Mouse (Mus musculus) heart, adult 18-20 months (tissue): Measurements from ENCODE around the gene Shld1. TPM values are rescaled to one million over a fixed set of nuclear protein-coding genes. Genes with fewer than 3 reads are reported as not detected.

ENCODE experiments used
- DNase-seq, 2 experiments: peaks; one replicate each; pipeline ENCODE4 v3.0.0; 2021 to 2022; ENCODE audit warnings: mixed read lengths in 1 of 2
- long read RNA-seq, 2 experiments: library from polyadenylated mRNA; stranded (forward); transcript quantifications; one replicate each; pipeline ENCODE4 v2.0.0; 2021
- total RNA-seq, 2 experiments: library from RNA; stranded (reverse); gene quantifications; 2 replicates each; pipeline ENCODE4 v1.2.3; 2021

Gene Shld1
- 10 to 100 TPM; 36.7 to 57.1 TPM for total RNA-seq
- long read RNA-seq, experiment 1, partial matches to known transcripts = 96 of 103 reads
- long read RNA-seq, experiment 1, other reads (novel, unspliced or antisense) = 4 of 103 reads
- long read RNA-seq, experiment 2, transcript Shld1-201 (3 exons, 1,076 nt) = major isoform, 5 of 184 reads
- long read RNA-seq, experiment 2, partial matches to known transcripts = 177 of 184 reads
- long read RNA-seq, experiment 2, other reads (novel, unspliced or antisense) = 2 of 184 reads

DNA sequence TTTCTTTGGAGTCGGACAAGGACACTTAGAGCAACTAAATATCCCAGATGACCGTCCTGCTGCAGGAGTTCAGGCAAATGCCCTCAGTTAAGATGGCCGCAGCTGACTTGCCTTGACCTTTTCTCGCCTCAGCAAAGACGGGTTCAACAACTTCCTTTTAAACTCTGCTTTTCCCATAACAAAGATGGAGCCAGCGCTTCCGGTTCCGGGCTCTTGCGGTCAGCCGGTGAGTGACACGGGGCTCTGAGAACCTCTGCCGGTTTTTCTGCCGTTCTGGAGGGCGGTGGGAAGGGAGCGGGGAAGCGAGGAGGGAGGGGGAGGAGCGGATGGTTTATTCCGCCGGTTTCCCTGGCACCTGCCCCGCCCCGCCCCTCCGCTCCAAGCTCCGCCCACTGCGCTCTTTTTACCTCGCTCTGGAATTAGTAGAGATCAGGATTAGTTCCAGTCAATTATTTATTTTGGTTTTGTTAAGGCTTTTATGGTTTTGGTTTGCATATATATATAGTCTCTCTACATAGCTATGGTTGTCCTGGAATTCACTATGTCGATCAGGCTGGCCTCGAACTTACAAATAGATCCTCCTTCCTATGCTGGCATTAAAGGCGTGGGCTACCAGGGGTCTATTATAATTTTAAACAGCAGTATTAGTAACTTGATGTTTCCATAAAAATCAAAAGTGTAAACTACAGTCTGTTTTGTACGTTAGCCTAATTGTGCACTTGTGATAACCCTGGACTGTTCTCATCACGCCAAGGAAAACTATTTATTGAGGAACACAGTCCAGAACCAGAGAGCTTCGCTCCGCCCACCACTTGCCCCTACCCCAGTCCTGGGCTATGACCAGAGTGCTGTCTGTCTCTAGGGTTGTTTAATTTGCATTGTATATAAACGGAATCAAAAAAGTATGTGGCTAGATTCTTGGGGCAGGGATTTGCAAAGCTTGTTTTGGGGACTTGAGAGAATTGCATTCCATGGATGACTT is at the start of gene Shld1:
TSS of gene Shld1 (plus strand) at position 176 of the 982 bp plus-strand sequence.
- peak; percentile 95 to 96 for DNase-seq

DNA sequence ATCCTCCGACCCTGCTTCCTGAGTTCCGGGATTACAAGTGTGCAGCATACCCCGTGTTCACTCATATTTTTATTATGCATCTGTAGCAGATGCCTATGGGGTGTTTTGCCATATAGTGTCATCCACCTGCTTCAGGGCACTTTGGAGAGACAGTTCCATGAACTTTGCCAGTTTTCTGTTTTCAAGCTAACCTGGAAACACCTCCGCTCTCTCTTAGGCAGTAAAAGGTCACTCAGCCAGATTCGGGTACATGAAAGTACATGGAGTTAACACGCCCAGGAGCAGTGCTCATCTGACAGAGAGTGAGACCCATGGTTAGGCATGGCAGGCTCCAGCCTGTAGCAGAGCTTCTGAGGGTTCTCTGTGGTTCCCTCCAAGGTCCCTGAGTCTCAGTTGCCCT is 48.4 kb upstream of the Shld1 start:
- DNase-seq = no peak

DNA sequence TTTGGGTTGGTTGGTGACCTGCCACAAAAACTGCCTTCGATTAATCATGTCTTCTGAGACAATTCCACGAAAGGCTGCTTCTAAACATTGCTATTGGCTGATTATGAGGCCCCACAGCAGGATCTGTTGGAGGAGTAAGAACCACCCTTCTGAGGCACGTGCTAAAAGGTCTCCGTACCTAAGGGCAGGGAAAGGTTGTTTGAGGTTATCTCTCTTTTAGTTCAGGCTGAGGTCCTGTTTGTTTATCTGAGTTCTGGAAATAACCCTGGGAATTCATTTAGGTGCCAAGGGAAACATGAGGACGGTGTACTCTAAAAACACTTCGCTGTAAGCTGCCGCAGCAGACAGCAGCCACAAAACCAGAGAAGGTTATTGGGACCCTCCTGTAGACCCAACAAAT is 47.4 kb upstream of the Shld1 start:
- peak; percentile 57 to 72 for DNase-seq

DNA sequence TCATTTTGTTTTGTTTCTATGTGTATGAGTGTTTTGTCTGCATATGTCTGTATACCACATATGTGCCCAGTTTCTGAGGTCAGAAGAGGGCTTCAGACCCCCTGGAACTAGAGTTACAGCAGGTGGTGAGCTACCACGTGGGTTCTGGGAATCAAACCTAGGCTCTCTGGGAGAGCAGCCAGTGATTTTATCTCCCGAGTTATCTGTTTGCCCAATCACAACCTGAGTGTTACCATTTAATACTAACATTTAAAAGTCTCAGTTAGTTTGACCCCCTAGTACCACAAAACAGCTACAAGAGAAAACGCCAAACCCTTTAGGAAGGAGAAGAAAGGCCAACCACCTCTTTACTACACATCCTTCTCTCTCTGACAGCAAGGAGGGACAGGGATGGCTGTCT is 45.5 kb upstream of the Shld1 start:
- DNase-seq = no peak

DNA sequence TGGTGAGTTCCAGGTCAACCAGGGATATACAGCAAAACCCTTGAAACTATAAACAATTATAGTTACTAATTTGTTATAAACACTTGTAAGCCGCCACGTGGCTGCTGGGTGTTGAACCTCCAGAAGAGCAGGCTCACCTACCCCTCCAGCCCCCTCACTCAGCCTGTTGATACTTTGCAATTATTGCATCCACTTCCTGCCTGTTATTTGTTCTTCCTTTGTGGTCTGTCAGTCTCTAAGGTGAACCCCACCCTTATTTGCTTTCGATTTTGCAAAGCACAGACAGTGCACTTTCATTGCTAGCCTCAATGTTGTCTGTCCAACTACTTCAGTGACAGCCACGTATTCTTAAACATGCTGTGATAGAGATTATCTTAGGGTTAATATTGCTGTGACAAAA is 43.6 kb upstream of the Shld1 start:
- no peak for DNase-seq

DNA sequence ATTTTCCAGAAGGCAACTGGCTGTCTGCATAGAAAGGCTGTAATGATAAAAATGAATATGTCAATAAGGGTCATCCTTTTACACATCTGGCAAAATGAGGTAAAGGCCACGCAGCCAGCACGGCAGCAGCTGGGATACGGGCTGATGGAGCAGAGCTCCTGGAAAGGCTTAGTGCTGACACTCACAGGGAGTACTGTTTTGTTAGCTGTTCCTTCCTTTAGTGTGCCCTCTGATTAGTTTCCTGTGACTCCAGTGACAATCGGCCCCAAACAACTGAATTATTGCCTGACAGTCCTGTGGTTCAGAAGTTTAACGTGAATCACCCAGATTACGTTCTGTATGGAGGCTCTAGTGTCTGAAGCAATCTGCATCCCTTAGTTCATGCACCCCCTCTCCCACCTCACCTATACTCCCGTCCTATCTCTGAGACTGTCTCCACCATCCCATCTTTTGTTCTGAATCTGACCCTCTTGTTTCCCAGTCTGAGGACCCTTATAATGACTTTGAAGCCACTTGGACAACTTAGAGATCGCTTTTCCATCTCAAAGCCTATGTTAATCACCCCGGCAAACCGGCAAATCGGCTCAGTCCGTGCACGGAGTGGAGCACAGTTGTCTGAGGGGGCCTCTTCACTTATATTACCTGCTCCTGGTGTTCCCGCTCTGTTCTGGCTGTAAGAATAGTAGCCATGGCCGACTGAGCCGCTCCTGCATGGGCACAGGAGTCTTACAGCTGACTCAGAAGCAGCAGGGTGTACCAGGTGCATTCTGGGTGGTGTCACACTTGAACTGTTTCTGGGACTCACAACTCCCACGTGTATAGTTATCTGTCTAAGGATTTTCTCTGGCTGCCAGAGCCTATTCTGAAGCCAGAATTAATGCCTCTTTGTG is 39.6 kb upstream of the Shld1 start:
- DNase-seq = no peak

DNA sequence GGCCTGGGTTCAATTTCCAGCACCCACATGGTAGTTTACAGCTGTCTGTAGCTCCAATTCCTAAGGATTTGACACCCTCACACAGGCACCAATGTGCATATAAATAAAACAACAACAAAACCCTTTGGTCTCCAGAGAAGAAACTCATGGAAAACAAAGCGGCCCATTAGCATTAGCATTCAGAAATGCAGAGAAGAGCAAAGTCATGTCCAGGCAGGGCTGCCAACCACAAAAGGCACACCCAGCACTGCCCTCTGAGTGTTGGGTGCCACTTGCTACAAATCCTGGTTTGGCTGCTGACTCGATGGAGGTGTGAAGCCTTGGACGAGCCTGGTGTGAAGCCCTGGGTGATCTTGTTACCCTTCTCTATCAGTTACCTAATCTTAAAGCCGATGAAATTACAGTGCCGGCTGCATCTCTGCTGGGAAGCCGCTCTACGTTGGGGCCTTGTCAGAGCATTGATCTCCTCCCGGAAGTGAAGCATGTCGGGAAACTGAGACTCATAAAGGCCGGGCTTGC is 37.3 kb upstream of the Shld1 start:
- no peak for DNase-seq

DNA sequence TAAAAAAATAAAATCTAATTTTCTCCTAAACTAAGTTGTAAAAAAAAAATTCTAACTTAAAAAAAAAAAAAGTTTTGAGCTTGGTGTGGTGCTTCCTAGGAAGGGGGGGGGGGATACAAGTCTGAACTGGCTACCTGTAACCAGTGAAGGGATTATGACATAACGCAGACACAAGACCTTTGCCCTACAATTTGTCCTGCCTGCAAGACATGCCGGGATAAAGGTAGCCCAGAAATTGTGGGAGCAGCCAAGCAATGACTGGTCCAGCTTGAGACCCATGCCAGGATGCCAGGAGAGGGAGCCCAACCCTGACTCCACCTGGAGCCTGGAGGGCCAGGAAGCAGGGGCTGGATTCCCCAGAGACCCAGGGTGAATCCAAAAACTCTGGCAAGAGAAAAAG is 36.2 kb upstream of the Shld1 start:
- peak in 1 of 2 experiments; percentile 30 for DNase-seq

DNA sequence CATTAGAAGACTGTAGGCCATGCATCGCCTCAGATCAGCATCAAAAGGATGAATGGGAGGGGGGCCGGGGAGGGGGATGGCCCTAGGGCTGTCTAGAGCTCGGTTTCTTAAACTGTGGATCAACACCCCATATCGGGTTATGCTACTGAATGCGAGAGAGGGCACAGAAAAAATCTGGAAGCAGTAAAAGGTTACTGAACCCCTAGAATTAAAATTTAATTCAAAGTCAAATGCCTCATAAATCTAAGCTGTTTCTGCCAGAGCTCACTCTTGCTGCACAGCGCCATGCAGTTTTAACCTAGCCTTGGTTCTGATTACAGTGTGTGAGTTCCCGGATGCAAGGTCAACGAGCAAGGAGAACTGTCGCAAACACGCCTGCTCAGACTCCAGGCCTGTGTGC is 34.3 kb upstream of the Shld1 start:
- DNase-seq = no peak

DNA sequence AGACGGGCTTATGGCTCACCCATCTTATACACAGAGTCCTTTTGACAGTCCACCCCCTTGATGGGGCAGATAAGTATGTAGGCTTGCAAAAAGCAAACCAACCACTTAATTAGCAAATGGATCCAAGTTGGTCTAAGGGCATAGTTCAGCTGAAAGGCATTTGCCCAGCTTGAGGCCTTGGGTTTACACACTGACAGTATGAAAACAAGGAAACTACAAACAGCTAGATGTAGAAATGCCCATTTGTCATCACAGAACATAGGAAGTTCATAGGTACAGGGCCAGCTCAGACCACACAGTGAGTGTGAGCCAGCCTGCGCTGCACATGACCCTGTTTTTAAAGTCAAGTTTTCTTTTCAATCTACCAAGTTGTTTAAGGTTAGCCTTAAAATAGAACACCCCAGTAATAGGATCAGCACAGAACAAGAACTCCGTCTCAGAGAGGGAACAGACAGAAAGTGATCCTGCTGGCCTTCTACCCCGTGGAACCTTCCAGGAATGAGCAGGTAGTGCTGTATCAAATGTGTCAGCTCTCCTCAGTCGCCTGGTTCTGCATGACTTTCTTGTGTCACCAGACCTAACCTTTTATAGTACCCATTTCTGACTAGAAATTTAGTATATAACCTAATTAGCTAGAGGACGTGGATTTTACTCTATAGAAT is 31.8 kb upstream of the Shld1 start:
- no peak for DNase-seq

DNA sequence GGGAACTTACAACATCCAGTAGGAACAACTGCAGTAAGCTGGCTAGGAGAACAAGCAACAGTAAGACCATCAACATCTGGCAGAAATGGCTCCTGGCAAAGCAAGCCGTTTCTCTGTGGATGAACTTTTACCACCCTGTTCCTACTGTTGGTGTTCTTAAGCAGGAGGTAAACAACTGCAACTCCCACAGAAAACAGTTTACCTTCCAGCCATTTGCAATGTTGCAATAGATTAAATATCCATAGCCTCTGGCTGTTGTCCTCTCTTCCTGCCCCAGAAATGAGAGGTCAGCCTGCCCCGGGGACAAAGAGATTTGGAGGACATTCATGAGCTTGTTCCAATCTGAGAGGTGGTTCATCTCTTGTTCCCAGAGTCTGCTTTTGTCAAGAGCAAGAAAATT is 29.5 kb upstream of the Shld1 start:
- DNase-seq = no peak

DNA sequence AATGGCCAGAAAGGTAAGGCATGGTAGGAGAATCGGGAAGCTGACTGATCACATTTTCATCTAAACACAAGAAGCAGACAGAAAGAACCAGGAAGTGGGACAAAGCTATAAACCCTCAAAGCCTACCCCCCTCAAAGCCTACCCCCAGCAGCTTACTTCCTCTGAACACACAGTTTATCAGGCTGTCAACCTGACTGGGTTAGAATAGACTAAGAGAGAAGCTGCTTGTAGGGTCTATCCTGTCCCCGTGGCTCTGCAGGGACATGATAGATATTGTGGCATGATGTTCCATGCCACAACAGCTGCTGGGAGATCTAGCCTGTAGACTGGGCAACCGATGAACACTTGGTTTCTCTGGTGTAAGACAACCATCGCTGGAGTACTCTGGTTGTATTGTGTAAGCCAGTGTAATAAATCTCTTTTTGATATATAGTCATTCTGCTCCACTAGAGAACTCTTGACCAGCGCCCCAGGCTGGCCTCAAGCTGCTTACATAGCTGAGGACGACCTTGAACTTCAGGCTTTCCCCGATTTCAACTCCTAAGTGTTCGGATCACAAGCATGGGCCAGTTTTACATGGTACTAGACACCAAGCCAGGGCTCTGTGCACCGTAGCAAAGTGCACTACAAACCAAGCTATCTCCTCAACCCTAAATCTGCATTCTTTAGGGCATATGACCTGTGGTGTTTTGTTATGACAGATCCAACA is 28.2 kb upstream of the Shld1 start:
- no peak for DNase-seq

DNA sequence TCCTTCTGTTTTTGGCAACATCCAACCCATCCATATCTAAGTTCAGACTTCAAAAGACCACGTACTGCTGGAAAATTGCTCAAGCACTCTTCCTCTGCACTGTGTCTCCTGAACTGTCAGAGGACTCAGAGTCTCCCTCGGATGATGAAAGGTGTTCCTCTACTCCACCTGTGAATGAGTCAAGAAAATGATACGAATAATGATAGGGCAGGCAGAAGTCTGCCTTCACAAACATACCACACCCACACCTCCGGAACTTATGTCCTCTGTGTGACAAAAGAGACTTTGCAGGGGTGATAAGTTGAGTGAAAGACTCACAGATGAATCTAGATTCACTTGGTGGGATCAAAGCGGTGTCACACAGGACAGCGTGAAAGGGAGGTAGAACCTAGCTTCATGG is 17.6 kb upstream of the Shld1 start:
- no peak for DNase-seq

DNA sequence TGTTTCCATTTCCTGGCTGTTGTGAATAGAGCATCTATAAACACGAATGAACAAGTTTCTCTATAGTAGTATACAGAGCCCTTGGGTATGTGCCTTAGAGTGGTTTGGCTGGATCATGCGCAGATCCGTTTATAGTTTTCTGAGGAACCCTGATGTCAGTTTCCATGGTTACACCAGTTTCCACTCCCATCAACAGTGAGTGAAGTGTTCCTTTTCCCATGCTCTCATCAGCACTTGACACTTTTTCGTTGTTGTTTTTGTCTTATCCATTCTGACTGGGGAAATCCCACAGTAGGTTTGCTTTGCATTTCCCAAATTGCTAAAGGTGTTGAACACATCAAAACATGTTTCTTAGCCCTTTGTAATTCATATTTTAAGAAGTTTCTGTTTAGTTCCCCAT is 16.4 kb upstream of the Shld1 start:
- no peak for DNase-seq

DNA sequence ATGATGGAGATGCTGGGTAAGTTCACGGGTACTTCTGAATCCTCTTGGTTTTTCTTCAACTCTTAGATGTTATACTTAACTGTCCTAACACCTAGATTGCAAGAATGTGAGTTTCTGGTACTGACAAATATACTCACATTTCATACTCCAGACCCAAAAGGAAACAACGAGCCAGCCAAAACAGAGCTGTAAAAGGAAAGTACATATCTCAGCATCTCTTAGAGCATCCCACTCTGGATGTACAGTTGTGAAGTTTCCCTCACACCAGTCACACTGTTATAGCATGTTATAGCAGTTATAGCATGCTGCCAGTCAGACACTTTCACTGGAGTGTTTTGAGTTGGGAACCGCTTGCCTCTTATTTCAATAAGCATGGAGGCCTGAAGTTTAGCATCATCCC is 14.6 kb upstream of the Shld1 start:
- DNase-seq = no peak

DNA sequence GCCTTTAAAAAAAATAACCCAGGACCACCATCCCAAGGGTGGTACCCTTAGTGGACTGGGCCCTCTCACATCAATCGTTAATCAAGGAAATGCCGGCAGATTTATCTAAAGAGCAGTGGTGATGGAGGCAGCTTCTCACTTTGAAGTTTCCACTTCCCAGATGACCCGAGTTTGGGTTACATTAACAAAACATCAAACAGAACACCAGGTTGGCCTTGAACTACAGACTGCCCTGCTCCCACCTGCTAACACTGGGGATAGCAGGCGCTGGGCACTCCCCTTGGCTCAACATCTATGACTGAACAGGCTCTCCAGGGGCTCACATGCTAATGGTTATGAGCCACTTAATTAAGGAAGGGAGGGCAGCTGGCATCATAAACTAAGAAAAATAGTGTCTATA is 10.6 kb upstream of the Shld1 start:
- no peak for DNase-seq

DNA sequence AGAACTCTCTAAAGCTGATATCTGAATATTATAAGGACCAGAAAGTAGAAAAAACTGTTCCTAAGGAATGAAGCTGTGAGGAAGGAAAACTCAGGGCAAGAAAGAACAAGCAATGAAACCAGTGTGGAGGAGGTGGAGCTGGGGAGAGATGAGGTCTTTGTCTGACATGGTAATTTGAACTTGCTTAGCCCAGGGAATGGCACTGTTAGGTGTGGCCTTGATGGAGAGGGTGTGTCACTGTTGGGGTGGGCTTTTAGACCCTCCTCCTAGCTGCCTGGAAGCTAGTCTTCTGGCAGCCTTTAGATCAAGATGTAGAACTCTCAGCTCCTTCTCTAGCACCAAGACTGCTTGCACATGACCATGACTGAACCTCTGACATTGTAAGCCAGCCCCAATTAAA is 1.7 kb upstream of the Shld1 start:
- DNase-seq = no peak

DNA sequence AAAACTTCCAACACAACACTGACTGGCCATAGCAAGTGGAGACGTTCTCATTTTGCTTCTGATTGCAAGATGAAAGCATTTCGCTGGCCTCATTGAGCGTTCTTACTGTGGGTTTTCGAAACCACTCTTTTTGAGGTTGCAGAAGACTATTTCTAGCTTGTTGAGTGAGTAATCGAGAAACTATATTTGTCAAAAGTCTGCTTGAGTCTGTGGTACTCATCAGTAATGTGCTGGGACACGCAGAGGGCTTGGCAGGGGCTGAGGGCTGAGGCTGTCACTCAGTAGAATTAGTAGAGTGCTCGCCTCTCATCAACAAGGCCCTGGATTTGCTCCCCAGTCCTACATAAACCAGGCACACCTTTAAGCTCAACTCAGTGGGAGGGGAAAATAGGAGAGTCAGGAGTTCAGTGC is 1.9 kb downstream of the Shld1 start:
- DNase-seq = peak in 1 of 2 experiments; percentile 39

DNA sequence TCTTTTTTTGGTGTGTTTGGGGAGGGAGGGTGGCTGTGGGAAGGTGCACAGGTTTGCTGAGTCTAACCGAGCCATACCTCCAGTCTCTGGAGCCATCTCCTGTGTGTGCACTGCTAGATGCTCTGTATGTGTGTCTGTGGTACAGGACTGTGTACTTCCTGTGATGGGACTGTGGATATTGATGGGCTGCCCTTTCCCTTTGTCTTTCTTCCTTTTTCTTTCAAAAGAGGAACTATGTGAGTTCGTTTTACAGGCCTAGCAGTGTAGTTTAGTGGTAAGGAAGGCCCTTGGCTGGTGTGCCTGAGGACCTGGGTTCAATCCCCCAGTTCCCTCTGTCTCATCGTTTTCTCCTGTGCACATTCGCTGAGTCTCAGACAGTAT is 2.4 kb downstream of the Shld1 start:
- no peak for DNase-seq

DNA sequence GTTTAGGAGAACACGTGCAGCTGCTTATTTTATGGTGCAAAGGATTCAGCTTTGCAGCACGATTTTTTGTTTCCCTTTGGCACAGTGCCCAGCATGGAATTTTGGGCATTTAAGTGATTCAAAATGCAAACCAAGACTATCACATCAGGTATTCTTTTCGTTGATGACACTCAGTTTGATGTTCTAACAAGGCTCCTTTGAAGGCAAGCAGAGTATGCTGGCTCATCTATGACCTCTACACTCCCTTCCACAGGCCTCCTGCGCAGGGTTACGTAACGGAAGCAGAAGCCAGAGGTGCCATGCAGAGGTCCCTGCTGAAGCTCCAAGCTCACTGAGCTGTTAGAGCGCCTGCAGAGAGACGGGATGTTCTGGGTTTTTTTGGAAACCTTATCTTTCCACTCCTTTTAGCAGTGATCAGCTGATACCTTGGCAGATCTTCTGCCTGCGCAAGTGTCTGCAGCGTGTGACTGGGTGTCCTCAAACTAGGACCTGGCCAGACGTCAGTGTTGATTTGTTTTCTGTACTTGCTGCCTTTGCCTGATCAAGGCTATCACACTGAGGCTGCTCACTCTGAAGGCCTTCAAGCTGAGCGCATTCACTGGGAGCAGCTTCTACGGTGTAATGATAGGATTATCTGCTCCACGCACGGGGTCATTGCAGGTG is 3.0 kb downstream of the Shld1 start:
- peak; percentile 78 to 88 for DNase-seq

DNA sequence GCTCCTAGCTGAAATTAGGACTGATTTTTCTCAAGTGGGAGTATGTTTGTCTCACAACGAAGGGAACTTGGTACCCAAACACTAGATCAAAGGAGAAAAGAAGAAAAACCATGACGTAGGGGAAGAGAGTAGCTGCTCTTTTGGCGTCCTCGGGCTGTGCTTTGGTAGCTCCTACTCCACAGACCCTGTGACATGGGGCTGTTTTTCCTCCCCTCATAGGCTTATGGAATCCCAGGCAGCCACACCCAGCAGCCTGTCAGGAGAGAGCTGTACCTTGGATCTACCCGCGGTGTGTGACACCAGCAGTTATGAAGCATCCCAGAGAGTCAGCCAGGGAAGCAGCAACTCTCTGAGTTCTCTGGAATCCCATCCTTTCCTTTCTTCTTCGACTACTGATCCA is 5.0 kb downstream of the Shld1 start:
- DNase-seq = peak; percentile 48 to 59
